In the genomic region with DNA sequence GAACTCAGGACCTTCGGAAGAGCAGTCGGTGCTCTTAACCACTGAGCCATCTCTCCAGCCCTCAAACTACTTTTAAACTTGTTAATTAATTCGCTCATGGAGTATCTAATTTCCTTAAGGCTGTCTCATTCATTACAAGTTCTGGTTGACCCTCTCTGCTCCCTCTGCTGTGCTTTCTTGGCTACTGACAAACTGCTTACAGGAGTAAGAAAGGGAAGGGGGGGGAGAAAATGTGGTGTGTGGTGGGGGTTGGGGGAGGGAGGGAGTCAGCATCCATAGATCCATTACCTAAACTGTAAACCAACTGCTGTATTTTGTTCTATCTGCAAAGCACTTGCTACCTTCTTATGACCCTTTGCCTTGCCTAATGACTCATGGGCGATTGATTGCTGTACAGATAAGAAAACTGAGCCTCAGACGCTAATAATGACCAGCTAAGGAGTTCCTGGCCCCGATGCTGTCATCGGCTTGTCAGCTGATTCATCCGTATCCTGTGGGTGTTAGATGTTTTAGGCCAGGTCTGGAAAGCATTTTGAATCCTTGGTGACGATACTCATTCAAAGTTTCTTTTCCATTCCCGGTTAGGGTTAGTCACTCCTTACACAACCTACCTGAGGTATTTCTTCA, we compare ENCODE assay signal across 13 mouse cellular contexts. TPM values are rescaled to one million over a fixed set of nuclear protein-coding genes. Genes with fewer than 3 reads are reported as not detected.
DNase-seq lines count a peak whose midpoint lies in the region; ATAC-seq lines count a peak whose summit lies in the region.
"Had no signal": no experiment of that assay in that cellular context is flagged by ENCODE, and none has a peak within 500 bp of the region (broad histone marks: within the 10 kb centered on the region; RNA-seq: fewer than 3 reads in every experiment).

No protein-coding gene starts in this region.

- no peak for ATAC-seq in hindbrain, embryonic 11.5 days (ENCODE audit: low FRiP score)
- no peak for ATAC-seq in frontal cortex, adult (ENCODE audit: low TSS enrichment)
- ATAC-seq: CD4-positive, CD25-positive, alpha-beta regulatory T cell, adult 4 months had no signal

- H3K4me2 ChIP-seq in hindbrain, embryonic 11.5 days (replicated peaks; ENCODE audit: low read depth, low read length): no peak overlapping the region

- H3K9me3 ChIP-seq in hindbrain, embryonic 10.5 days: no peaks in the 10 kb centered on the region
- H3K9me3 ChIP-seq in hindbrain, embryonic 11.5 days (ENCODE audit: control insufficient read depth, low read length): no peaks in the 10 kb centered on the region

- H3K9ac ChIP-seq in hindbrain, embryonic 11.5 days (ENCODE audit: low read depth, low read length): no peak overlapping the region

- 0 out of 2 replicates have a peak overlapping the region, but pooled peaks have one; percentile 100 for H3K27ac ChIP-seq in hindbrain, embryonic 10.5 days
- no peak overlapping the region for H3K27ac ChIP-seq in hindbrain, embryonic 11.5 days (ENCODE audit: low read depth, low read length)
- H3K27ac ChIP-seq in brown adipose tissue, adult 24 weeks (replicated peaks; ENCODE audit: low read depth, low read length): peak overlapping the region; percentile 96

- H3K27me3 ChIP-seq in hindbrain, embryonic 10.5 days (ENCODE audit: insufficient read depth, poor library complexity, severe bottlenecking): peaks cover 9% of the 10 kb centered on the region; the same call in 1 of the 2 replicates
- H3K27me3 ChIP-seq in hindbrain, embryonic 11.5 days (ENCODE audit: control insufficient read depth, insufficient read depth, low read length): no peaks in the 10 kb centered on the region

- peaks cover 46% of the 10 kb centered on the region for H3K4me1 ChIP-seq in hindbrain, embryonic 10.5 days (replicated peaks)
- no peaks in the 10 kb centered on the region for H3K4me1 ChIP-seq in hindbrain, embryonic 11.5 days (replicated peaks; ENCODE audit: control insufficient read depth, insufficient read depth, low read length)
- H3K4me1 ChIP-seq in brown adipose tissue, adult 24 weeks (ENCODE audit: control insufficient read depth, insufficient read depth, insufficient read length, low read length): peaks cover 11% of the 10 kb centered on the region

- WGBS in hindbrain, embryonic 10.5 days: 59% methylated on average over 10 of the region's 10 CpGs
- WGBS in hindbrain, embryonic 11.5 days: 58% methylated on average over 10 of the region's 10 CpGs

- no peaks in the 10 kb centered on the region for H3K36me3 ChIP-seq in hindbrain, embryonic 10.5 days
- H3K36me3 ChIP-seq in hindbrain, embryonic 11.5 days (ENCODE audit: control insufficient read depth, insufficient read depth, low read length): no peaks in the 10 kb centered on the region

- 0 out of 2 replicates have a peak overlapping the region, but pooled peaks have one; percentile 92 for H3K4me3 ChIP-seq in hindbrain, embryonic 10.5 days
- no peak overlapping the region for H3K4me3 ChIP-seq in hindbrain, embryonic 11.5 days (ENCODE audit: low read depth, low read length)
- H3K4me3 ChIP-seq in brown adipose tissue, adult 24 weeks (ENCODE audit: insufficient read depth, low read depth, low read length): no peak overlapping the region

- peak; percentile 32 to 37 for DNase-seq in adrenal gland, postnatal 36 days
- no peak for DNase-seq in adrenal gland, postnatal 25 days
- no peak for DNase-seq in hindbrain, embryonic 10.5 days (ENCODE audit: low spot score)
- DNase-seq in hindbrain, embryonic 11.5 days (ENCODE audit: low spot score): no peak
- DNase-seq in 3T3-L1 (ENCODE audit: low read depth, low spot score): peak; percentile 94
- DNase-seq in Muller cell, postnatal 12 days (ENCODE audit: inconsistent ontology term): no peak
- DNase-seq: adrenal gland, postnatal 10 days; cerebellum, postnatal 10 days; gastrocnemius, postnatal 25 days; kidney, postnatal 4 days had no signal

RNA-seq across cellular contexts. Expression of a gene that starts 1.3 kb away (rescaled TPM):
- total RNA-seq in adrenal gland, postnatal 36 days (2021): 10 to 100 TPM; 18.4 to 31.1 TPM
- 10.7 and 27.8 TPM in 2 replicates for total RNA-seq in adrenal gland, postnatal 25 days (2021)
- 11.5 and 12.5 TPM in 2 replicates for polyA plus RNA-seq in hindbrain, embryonic 10.5 days (2016; fragmentation: Nextera tagmentation; extraction: Ambion mirVana)
- polyA plus RNA-seq in hindbrain, embryonic 11.5 days (2014; fragmentation: Nextera tagmentation; extraction: Ambion mirVana): 12.7 and 15.0 TPM in 2 replicates
- 16.9 and 38.8 TPM in 2 replicates for polyA plus RNA-seq in brown adipose tissue, adult 24 weeks (2012; ENCODE audit: insufficient read depth, insufficient read length, missing spikeins)

Comparison
In these comparisons a context has a peak if more than half of its experiments do, and no peak if none do; other contexts are left out.
1. DNase-seq: peak in adrenal gland, postnatal 36 days (2 of 2) and 3T3-L1 (single experiment); none in adrenal gland, postnatal 25 days (single experiment), hindbrain, embryonic 10.5 days (single experiment), hindbrain, embryonic 11.5 days (single experiment) and Muller cell, postnatal 12 days (single experiment).